Mouse (Mus musculus) liver, embryonic 13.5 days (tissue): ENCODE results near the gene Syt9. TPM values are rescaled to one million over a fixed set of nuclear protein-coding genes. Genes with fewer than 3 reads are reported as not detected.
A peak's percentile ranks its signal among the peaks of the same experiment; 100 is the strongest.

Experiments used
- ATAC-seq: fragments of 200-750 bp; cut with Nextera tagmentation; 2 replicates; pipeline ENCODE4 v1.8.0; 2017; ENCODE audit warnings: low read depth, mild to moderate bottlenecking, moderate number of reproducible peaks, moderate library complexity
- DNase-seq: peaks from one replicate; pipeline ENCODE4 v3.0.0; 2022
- H3K27ac ChIP-seq: fragments of 300-500 bp; sonication (generic); 2 replicates; pipeline ENCODE4 v1.5.1; 2015; ENCODE audit warnings: moderate library complexity, mild to moderate bottlenecking, inconsistent platforms
- H3K27me3 ChIP-seq: fragments of 300-500 bp; sonication (generic); 2 replicates; pipeline ENCODE4 v1.6.1; 2015; ENCODE audit warnings: mild to moderate bottlenecking, inconsistent platforms
- H3K36me3 ChIP-seq: fragments of 300-500 bp; sonication (generic); 2 replicates; pipeline ENCODE4 v1.6.1; 2015; ENCODE audit warnings: mild to moderate bottlenecking, inconsistent platforms
- H3K4me1 ChIP-seq: fragments of 300-500 bp; sonication (generic); replicated peaks from 2 replicates; pipeline ENCODE4 v1.6.1; 2015; ENCODE audit warnings: inconsistent platforms
- H3K4me2 ChIP-seq: fragments of 300-500 bp; sonication (generic); 2 replicates; pipeline ENCODE4 v1.6.1; 2015; ENCODE audit warnings: inconsistent platforms, mild to moderate bottlenecking, moderate library complexity
- H3K4me3 ChIP-seq: fragments of 300-500 bp; sonication (generic); replicated peaks from 2 replicates; pipeline ENCODE4 v1.5.1; 2015; ENCODE audit warnings: mild to moderate bottlenecking, inconsistent platforms
- H3K9ac ChIP-seq: fragments of 300-500 bp; sonication (generic); 2 replicates; pipeline ENCODE4 v1.6.1; 2015; ENCODE audit warnings: mild to moderate bottlenecking, inconsistent platforms
- H3K9me3 ChIP-seq: fragments of 300-500 bp; sonication (generic); replicated peaks from 2 replicates; pipeline ENCODE4 v1.6.1; 2016; ENCODE audit warnings: inconsistent platforms
- WGBS: fragments of 180-500 bp; shearing (Covaris S2); methylation state at CpG from one replicate; pipeline ENCODE4 v1.1.7; 2015; ENCODE audit not compliant: insufficient replicate concordance; 5-methylcytosine and 5-hydroxymethylcytosine counted together
- polyA plus RNA-seq: library from polyadenylated mRNA; unstranded; fragments of >200 nt; fragmentation: Nextera tagmentation; extraction: Ambion mirVana; gene quantifications from 2 replicates; pipeline ENCODE4 v1.2.1, GENCODE M21; 2015

Gene Syt9
- polyA plus RNA-seq, 1 experiment from 2014 or later = 0.35 TPM

DNA sequence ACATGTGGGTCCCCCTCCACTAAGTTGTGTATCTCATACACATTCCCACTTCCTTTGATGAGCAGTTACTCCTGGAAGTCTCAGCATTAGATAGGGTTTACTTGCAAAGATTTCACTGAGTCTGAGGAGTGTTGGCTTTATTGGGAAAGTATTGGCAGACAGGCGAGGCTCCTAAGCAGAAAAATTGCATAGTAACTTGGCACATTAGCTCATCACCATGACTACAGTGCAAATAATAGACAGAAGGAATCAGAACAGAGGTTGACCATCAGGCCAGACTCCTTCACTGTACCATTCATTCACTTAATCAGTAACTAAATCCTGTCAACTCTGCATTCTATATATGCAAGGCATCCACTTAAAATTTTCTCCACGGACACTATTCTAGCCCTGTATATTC, 190.1 kb downstream of the Syt9 start:
- H3K27ac ChIP-seq = no peak overlapping the region
- ATAC-seq = no peak
- WGBS = 56% methylated on average over 2 of the region's 2 CpGs
- H3K9me3 ChIP-seq = no peaks in the 10 kb centered on the region
- no peaks in the 10 kb centered on the region for H3K27me3 ChIP-seq
- DNase-seq = no peak
- no peak overlapping the region for H3K9ac ChIP-seq
- no peaks in the 10 kb centered on the region for H3K36me3 ChIP-seq
- H3K4me3 ChIP-seq = no peak overlapping the region
- H3K4me2 ChIP-seq = no peak overlapping the region
- no peaks in the 10 kb centered on the region for H3K4me1 ChIP-seq

DNA sequence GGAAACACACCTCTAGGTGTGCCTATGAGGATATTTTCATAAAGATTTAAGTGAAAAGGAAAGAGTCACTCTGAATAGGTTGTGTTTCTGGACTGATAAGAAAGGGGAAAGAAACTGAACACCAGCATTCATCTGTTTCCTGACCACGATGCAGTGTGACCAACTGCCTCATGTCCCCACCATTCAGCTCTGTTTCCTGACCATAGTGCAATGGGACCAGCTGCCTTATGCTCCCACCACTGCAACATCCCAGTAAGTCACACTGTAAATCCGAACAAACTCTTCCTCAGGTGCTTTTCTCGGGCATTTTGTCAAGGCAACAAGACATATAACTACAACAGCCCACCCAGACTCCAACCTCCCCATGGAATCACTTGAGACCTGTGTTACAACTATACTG, 191.1 kb downstream of the Syt9 start:
- DNase-seq (no peak), ATAC-seq (no peak)
- Histone ChIP-seq H3K4me3 (no peak overlapping the region), H3K36me3 (no peaks in the 10 kb centered on the region), H3K4me1 (no peaks in the 10 kb centered on the region), H3K4me2 (no peak overlapping the region), H3K9ac (no peak overlapping the region), H3K27ac (no peak overlapping the region), H3K27me3 (no peaks in the 10 kb centered on the region), H3K9me3 (no peaks in the 10 kb centered on the region)
- 19% methylated on average over 3 of the region's 3 CpGs for WGBS

DNA sequence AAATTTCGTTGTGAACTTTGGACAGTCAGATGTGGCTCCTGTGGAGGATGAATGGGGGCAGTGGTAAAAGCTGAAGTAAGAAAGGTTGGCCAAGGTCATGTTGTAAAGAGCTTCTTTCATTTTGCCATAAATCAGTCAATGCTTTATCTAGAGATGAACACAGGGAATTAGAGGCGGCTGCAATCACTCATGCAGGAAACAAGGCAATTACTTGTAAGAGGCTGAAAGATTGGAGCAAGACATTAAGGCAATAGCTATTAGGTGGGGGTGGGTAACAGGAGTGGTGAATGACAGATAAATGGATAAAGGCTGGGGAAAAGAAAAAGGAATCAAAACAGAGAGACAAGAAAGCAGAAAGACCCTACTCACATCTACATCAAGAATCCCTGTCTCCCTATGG, 193.2 kb downstream of the Syt9 start:
- Histone ChIP-seq H3K9ac (no peak overlapping the region), H3K27me3 (no peaks in the 10 kb centered on the region), H3K4me2 (no peak overlapping the region), H3K36me3 (no peaks in the 10 kb centered on the region), H3K27ac (no peak overlapping the region), H3K4me3 (no peak overlapping the region), H3K9me3 (no peaks in the 10 kb centered on the region), H3K4me1 (no peaks in the 10 kb centered on the region)
- ATAC-seq (no peak), DNase-seq (no peak)
- WGBS = 54% methylated on average over 2 of the region's 2 CpGs

DNA sequence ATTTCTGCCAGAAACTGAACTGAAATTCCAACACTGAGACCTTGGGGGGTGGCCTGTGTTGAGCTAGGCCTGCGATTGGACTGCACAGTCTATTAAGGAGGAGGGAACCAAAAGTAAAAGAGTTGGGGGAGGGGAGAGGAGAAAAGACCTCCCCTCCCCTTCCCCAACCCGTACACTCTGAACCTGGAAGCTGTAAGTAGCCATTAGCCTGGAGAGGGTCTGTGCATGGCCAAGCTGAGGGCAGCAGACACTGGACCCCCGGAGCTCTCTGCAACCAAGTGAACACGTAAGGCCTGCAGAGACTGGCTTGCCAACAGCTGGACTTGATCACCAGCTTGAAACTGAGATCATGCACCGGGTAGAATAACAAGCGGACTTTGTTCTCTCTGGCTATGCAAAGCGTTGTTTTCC, 196.7 kb downstream of the Syt9 start, which contains the start of gene Olfml1:
Olfml1 (plus strand) TSS at position 186 of the 411 bp plus-strand sequence.
- DNase-seq = no peak
- no peaks in the 10 kb centered on the region for H3K9me3 ChIP-seq
- H3K9ac ChIP-seq = no peak within 1 kb of the TSS
- peak within 1 kb of the TSS; percentile 16 for H3K4me3 ChIP-seq
- H3K4me1 ChIP-seq = no peaks in the 10 kb centered on the region
- ATAC-seq = peak; percentile 51; the same call in 1 of the 2 replicates
- no peaks in the 10 kb centered on the region for H3K36me3 ChIP-seq
- H3K27me3 ChIP-seq = no peaks in the 10 kb centered on the region
- WGBS = 61% methylated on average over 7 of the region's 7 CpGs
- H3K4me2 ChIP-seq = peak within 1 kb of the TSS; percentile 36
- no peak within 1 kb of the TSS; the same call in none of the 2 replicates for H3K27ac ChIP-seq

DNA sequence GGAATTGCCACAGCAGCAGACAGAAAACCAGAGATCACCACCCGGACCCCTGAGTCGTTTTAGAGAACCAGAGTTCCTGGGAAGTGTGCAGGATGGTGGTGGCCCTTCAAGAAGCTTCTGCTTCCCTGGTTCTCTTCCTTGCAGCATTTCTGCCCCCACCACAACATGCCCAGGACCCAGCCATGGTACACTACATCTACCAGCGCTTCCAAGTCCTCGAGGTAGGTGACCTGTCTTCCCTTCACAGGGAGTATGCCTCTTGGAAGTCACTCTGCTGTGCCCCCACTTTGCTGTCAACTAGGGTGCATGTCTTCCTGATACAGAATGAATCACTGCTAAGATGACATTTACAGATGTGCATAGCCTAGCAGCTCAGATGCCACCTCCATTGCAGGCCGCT, 197.1 kb downstream of the Syt9 start:
- Histone ChIP-seq H3K9me3 (no peaks in the 10 kb centered on the region), H3K27ac (no peak overlapping the region; the same call in 1 of the 2 replicates), H3K27me3 (no peaks in the 10 kb centered on the region), H3K4me3 (peak overlapping the region; percentile 16), H3K36me3 (no peaks in the 10 kb centered on the region), H3K4me2 (peak overlapping the region; percentile 36), H3K9ac (no peak overlapping the region), H3K4me1 (no peaks in the 10 kb centered on the region)
- DNase-seq = no peak
- WGBS = 60% methylated on average over 5 of the region's 5 CpGs
- ATAC-seq = no peak

DNA sequence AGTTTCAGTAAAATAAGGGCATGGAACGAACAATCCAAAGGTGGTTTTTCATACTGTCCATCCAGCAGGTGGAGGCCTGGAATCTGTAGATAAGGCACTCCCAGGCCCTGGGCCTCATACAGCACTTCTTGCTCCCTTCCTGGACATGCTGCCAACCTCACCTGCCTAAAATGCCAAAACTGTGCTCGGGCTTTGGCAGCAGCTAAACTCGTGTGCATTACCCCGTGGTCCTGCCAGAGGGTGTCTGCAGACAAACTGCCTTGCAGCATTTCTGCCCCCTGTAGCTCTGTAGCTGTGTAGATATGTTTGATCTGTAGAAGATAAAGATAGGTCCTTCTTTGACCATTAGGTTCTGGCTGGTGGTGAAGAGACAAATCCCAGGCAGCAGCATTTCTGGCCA, 198.4 kb downstream of the Syt9 start:
- Histone ChIP-seq H3K4me2 (peak overlapping the region; percentile 15; the same call in 1 of the 2 replicates), H3K4me1 (no peaks in the 10 kb centered on the region), H3K27me3 (no peaks in the 10 kb centered on the region), H3K9me3 (no peaks in the 10 kb centered on the region), H3K27ac (no peak overlapping the region), H3K9ac (no peak overlapping the region), H3K36me3 (no peaks in the 10 kb centered on the region), H3K4me3 (no peak overlapping the region)
- ATAC-seq (no peak), DNase-seq (no peak)
- WGBS = 46% methylated on average over 4 of the region's 4 CpGs

DNA sequence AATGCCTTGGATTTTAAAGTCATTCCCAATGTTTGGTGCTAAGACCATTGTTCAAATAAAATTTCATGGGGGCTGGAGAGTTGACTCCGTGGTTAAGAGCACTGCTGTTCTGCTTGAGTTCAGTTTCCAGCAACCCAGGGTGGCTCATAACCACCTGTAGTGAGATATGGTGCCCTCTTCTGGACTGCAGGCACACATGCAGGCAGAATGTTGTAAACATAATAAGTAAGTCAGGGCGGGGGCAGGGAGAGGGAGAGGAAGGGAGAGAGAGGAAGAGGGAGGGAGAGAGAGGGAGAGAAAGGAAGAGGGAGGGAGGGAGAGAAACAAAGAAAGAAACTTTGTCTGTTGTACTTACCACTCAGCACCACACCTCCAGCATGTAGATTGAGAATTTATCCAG, 203.3 kb downstream of the Syt9 start:
- no peak overlapping the region for H3K27ac ChIP-seq
- no peak overlapping the region for H3K4me3 ChIP-seq
- WGBS = 37% methylated on average over 2 of the region's 2 CpGs
- no peak for DNase-seq
- no peak overlapping the region for H3K4me2 ChIP-seq
- no peaks in the 10 kb centered on the region for H3K9me3 ChIP-seq
- no peaks in the 10 kb centered on the region for H3K36me3 ChIP-seq
- no peaks in the 10 kb centered on the region for H3K27me3 ChIP-seq
- no peak for ATAC-seq
- no peaks in the 10 kb centered on the region for H3K4me1 ChIP-seq
- no peak overlapping the region for H3K9ac ChIP-seq

DNA sequence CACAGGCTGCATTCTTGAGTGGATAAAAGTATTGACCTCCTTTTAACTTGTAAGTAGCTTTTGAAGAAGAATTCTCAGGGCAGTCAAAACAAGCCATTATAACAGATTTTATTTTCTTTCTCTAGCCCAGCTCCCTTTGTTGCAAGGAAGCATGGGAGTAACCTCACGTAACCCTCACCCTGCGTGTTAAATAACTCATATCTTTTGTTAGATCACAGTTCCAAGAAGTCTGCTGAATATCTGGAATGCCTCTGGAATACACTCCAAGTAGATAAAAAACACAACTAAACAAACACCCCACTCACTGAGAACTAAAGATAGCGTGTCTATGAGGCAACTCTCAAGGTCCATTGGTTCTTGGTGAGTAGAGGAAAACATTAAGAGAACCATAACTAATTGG, 203.7 kb downstream of the Syt9 start:
- Histone ChIP-seq H3K27ac (no peak overlapping the region), H3K27me3 (no peaks in the 10 kb centered on the region), H3K36me3 (no peaks in the 10 kb centered on the region), H3K9ac (no peak overlapping the region), H3K4me2 (no peak overlapping the region), H3K4me3 (no peak overlapping the region), H3K4me1 (no peaks in the 10 kb centered on the region), H3K9me3 (no peaks in the 10 kb centered on the region)
- DNase-seq = no peak
- 59% methylated on average over 3 of the region's 3 CpGs for WGBS
- no peak for ATAC-seq

DNA sequence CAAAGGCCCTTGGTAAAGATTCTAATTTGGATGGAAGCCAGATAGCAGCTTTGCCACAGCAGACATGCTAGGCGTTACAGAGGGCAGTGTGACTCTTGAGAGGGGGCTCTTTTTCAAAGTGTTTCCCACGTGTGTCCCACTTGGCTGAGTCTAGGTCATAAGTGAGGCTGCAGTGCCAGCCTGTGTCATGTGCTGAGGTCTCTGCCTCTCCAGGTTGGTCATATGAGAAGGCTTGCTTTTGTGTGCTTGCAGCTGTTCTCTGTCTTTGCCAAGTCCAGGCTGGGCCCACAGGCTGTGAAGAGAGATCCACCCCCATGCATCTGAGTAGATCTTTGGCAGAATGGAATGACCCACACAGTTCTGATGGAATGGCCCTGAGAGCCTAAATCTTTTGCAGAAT, 222.1 kb downstream of the Syt9 start:
- Histone ChIP-seq H3K9ac (no peak overlapping the region), H3K27me3 (no peaks in the 10 kb centered on the region), H3K4me1 (peaks cover 17% of the 10 kb centered on the region), H3K4me3 (no peak overlapping the region), H3K4me2 (no peak overlapping the region), H3K36me3 (no peaks in the 10 kb centered on the region), H3K9me3 (no peaks in the 10 kb centered on the region), H3K27ac (no peak overlapping the region)
- 51% methylated on average over 2 of the region's 2 CpGs for WGBS
- ATAC-seq (no peak), DNase-seq (no peak)

DNA sequence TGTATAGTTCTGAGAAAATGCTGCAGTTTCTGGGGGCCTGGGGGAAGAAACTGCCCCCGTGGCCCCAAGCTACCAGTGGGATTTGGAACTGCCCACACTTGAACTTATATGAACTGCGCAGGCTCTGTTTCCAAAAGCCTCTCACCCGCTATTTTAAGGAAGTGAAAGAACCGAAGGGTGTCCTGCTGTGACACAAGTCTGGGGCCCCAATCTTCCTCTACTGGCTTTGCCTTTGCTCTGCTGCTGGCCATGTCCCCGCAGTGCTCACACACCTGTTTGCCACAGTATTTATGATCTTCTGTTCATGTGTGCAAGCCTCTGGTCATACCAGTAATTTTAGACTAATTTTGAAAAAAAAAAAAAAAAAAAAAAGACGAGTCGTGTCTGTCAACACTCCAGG, 223.4 kb downstream of the Syt9 start:
- 10% methylated on average over 7 of the region's 7 CpGs for whole genome bisulfite sequencing
- Histone ChIP-seq H3K27ac (peak overlapping the region; percentile 66; the same call in 1 of the 2 replicates), H3K27me3 (no peaks in the 10 kb centered on the region)

DNA sequence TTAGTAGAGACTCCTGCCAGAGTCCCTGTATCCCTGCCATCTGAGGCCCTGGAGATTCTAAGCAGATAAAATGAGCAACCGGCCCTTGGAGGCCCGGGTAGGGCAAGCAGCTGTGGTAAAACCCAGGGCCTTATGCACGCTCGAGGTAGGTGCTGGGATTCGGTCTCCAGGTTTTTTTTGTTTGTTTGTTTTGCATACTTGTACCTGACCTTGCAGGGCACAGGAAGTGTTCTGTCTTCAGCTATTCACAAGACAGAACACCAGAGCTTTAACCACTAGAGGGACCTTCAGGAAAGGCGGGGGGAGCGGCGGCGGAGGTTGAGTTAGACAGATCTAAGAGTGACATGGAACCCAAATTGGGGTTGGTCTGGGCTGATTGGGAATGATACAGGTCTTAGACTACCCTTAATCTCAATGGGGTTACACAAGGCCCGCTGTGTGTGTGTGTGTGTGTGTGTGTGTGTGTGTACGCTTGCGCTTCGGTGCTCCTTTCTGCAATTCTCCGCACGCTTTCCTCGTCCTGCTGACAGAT, 223.9 kb downstream of the Syt9 start:
- Histone ChIP-seq H3K4me1 (peaks cover 20% of the 10 kb centered on the region), H3K27me3 (no peaks in the 10 kb centered on the region), H3K27ac (peak overlapping the region; percentile 66), H3K9me3 (no peaks in the 10 kb centered on the region), H3K9ac (peak overlapping the region; percentile 54), H3K36me3 (no peaks in the 10 kb centered on the region), H3K4me3 (peak overlapping the region; percentile 58), H3K4me2 (peak overlapping the region; percentile 77)
- ATAC-seq = peak; percentile 62
- peak; percentile 18 for DNase-seq
- 2% methylated on average over 16 of the region's 16 CpGs for WGBS

More for the DNA sequence above, 223.4 kb downstream of the Syt9 start:
- DNase-seq = no peak
- ATAC-seq = no peak
- peak overlapping the region; percentile 77 for H3K4me2 ChIP-seq
- H3K4me3 ChIP-seq = peak overlapping the region; percentile 58; the same call in 1 of the 2 replicates
- H3K4me1 ChIP-seq = peaks cover 20% of the 10 kb centered on the region
- no peaks in the 10 kb centered on the region for H3K9me3 ChIP-seq
- no peaks in the 10 kb centered on the region for H3K36me3 ChIP-seq
- no peak overlapping the region for H3K9ac ChIP-seq

DNA sequence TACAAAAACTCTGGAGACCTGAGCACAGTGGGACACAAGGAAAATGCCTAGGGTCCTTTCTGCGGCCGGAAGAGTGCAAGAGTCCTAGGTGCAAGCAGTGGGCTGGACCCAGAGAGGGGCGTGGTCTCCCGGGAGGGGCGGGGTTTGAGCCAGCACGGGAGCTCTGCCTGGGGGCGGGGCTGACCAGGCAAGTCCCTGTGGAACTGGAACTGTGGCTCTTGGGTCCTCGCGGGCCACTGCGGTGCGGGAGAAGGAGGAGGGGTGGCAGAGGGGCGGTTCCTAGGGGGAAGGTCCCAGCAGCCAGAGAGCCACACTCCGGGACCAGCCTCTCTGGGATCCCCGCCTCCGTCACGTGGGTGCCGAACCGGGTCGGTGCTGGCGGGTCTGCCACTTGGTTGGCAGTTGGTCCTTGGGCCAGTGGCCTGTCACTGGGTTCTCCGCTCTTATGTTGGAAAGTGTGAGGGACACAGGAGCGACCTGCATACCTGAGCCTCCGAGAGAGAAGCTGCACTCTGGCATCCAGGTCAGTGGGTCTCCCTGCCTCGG, 224.4 kb downstream of the Syt9 start, which contains the start of gene Ppfibp2:
Ppfibp2 (plus strand) TSS at position 351 of the 546 bp plus-strand sequence.
- Histone ChIP-seq H3K9ac (peak within 1 kb of the TSS; percentile 54), H3K9me3 (no peaks in the 10 kb centered on the region), H3K4me3 (peak within 1 kb of the TSS; percentile 58), H3K4me1 (peaks cover 20% of the 10 kb centered on the region), H3K27ac (peak within 1 kb of the TSS; percentile 66), H3K27me3 (no peaks in the 10 kb centered on the region), H3K36me3 (no peaks in the 10 kb centered on the region), H3K4me2 (peak within 1 kb of the TSS; percentile 77)
- ATAC-seq (peak; percentile 94), DNase-seq (peak; percentile 87)
- WGBS = under 1% methylated on average over 24 of the region's 24 CpGs
